Mouse (Mus musculus): ENCODE measurements at regions not wholly inside any gene's neighbourhood (a gene's known extent, or its start where the extent isn't known, plus 50 kb on each side); places are given as distances from the start of the nearest gene placed in this dataset.

DNA sequence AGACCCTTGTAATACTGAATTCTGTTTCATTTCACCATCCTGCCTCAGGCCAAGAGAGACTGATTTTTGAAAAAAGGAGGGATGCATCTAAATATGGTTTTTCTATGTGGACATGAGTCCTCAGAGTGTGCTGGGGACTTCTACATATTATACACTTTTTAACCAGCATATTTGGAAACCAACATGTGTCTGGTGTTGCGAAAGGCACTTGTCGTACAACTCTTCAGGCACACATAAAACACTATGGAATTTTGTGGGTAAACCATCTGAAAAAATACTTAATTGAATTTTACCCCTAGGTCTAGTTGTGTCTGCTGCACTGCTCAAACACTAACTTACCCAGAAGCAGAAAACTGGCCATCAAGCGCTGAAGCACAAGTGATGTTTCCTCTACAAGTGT is 74.0 kb upstream of the Ifne start:
- TF ChIP-seq CTCF (IDR thresholded peaks at IDR 0.05; ENCODE audit: low read depth) (no peak), EP300 (IDR thresholded peaks at IDR 0.05; ENCODE audit: low read depth) (no peak)
